Mouse (Mus musculus): Measurements from ENCODE around the gene Gm49711.

- TF ChIP-seq CTCF (IDR thresholded peaks at IDR 0.05; ENCODE audit: insufficient read depth, low read length) (no peak), POLR2A (IDR thresholded peaks at IDR 0.05; ENCODE audit: borderline replicate concordance, extremely low read depth, low read depth, low read length) (no peak)
Measured at GRCm38 (mm10) chr16:92009586-92009985, 48.5 kb upstream of the Gm49711 start.
